Mouse (Mus musculus) frontal cortex, postnatal 36 days (tissue): Measurements from ENCODE around the gene Kcna7.
"Not testable (repeated sequence)": the region's sequence is repeated elsewhere in the genome, so short reads cannot be mapped to it uniquely, and the experiment has no call there.

ENCODE experiments used
- DNase-seq, 2 experiments: peaks; one replicate each; pipeline ENCODE4 v3.0.0; 2022; ENCODE audit warnings: low spot score in 2 of 2

Kcna7 gene

GRCm38 (mm10) chr7:45395129-45395541 lies 10.3 kb upstream of the Kcna7 start:
- DNase-seq, result no peak

DNA sequence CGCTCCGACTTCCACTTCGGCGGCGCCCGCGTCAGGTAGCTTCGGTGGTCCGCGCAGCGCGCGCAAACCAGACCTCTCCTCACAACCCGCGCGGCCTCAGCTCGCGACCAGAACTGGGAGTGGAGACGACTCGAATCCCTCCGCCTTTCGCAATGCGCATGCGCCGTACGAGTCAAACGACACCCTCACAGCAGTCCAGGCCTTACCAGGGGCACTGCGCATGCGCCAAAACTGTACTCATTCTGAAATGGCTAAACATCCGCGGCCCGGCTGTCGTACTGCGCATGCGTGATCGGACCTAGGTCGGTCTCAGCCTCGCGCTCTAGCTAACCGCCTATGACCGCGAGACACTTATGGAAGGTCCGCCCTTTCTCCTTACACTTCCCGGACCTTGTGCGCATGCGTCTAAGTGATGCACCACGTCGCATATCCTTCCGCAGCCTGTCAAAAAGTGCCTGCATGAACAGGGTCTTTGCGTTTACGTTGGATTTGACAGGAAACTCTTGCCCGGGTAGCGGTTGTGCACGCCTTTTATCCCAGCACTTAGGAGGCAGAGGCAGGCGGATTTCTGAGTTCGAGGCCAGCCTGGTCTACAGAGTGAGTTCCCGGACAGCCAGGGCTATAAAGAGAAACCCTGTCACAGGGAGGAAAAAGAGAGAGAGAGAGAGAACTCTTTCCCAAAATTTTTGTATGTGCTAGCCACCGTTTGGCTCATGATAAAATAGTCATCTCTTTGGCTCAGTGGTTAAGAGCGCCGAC lies 9.7 kb upstream of the Kcna7 start, which contains the start of gene Snrnp70:
TSS of gene Snrnp70 (minus strand) at position 165 of the 759 bp plus-strand sequence.
- DNase-seq, result peak; percentile 100

DNA sequence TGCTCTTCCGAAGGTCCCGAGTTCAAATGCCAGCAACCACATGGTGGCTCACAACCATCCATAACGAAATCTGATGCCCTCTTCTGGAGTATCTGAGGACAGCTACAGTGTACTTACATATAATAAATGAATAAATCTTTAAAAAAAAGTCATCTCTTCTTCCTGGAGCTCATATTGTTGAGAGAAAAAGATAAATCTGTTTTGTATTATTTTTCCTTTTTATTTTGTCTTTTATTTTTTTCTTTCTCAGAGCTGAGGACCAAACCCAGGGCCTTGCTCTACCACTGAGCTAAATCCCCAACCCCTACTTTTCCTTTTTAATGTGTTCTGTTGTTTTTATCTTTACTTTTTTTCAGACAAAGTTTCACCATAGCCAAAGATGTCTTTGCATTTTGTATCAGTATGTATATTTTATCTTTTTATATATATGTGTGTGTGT lies 9.1 kb upstream of the Kcna7 start:
- DNase-seq, result not testable (repeated sequence)

- DNase-seq, result no peak
These were observed 8.7 kb upstream of the Kcna7 start for GRCm38 (mm10) chr7:45396787-45397186.

DNA sequence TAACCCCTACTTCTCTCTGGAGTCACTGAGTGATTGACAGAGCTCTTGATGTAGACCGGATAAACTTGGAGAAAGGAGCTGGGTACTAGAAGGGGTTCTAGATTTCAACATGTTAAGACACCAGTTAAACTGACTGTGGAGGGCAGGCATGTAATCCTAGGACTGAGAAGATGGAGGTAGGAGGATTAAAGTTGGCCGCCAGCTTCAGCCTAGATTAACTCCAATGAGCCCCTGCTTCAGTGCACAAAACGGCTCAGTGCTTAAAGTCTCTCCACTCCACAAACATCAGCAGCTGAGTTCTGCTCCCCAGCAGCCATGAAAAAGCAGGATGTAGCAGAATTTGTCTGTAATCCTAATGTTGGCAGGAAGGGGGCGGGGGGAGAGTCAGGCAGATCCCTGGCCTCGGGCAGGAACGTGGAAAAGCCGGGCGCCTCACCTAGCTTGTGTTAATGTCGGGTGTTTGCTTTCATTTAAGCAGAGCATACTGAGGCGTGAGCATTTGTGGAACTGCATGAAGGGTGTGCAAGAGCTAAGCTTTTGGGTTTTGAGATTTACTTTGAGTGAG lies 3.9 kb upstream of the Kcna7 start:
- no peak for DNase-seq

- DNase-seq, result peak in 1 of 2 experiments; percentile 27
These were observed 1.8 kb upstream of the Kcna7 start for GRCm38 (mm10) chr7:45403532-45404261.

- DNase-seq, result no peak
These were observed 1.0 kb downstream of the Kcna7 start for GRCm38 (mm10) chr7:45406157-45407156.

- DNase-seq, result no peak
These were observed 2.4 kb downstream of the Kcna7 start for GRCm38 (mm10) chr7:45407836-45408235.

DNA sequence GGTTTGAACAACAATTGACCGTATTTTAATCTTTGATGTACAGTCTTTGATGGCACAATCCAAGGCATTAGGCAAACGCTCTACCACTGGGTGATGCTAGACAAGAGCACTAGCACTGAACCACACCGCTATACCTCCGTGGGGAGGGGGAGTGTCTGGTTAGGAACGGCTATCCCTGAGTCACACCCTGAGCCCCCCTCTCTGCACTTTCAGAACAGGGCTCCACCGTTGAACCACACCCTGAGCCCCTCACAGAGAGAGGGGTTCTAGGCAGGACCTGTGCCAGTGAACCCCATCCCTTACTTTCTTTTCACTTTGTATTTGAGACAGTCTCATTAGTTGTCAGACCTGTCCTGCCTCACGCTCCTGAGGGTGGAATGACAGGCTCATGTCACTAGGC lies 2.9 kb downstream of the Kcna7 start:
- no peak for DNase-seq

DNA sequence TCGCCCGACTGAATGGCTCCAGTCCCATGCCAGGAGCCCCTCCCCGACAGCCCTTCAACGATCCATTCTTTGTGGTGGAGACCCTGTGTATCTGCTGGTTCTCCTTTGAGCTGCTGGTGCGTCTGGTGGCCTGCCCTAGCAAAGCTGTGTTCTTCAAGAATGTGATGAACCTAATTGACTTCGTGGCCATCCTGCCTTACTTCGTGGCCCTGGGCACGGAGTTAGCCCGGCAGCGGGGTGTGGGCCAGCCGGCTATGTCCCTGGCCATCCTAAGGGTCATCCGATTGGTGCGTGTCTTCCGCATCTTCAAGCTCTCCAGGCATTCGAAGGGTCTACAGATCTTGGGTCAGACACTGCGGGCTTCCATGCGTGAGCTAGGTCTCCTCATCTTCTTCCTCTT lies 3.5 kb downstream of the Kcna7 start:
- DNase-seq, result no peak

- DNase-seq, result no peak
These were observed 4.2 kb downstream of the Kcna7 start for GRCm38 (mm10) chr7:45409497-45410163.

DNA sequence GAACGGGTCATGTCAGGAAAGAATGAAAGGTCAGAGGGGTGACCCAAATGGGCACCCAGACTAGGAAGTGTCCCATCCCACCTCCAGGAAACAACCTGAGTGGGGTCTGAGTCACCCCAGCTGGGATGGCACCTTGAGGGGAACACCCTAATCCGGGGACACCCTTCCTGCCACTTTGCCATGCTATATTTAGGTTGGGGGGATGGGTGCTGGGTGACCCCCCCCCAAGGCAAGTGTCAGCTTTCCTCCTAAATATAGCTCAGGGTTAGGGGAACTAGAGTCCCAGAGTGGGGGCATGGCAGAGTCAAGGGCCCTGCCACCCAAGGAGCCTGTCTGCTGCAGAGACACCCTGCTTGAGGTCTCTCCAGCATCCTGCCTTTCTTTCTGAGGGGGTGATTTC lies 7.0 kb downstream of the Kcna7 start:
- DNase-seq, result no peak

DNA sequence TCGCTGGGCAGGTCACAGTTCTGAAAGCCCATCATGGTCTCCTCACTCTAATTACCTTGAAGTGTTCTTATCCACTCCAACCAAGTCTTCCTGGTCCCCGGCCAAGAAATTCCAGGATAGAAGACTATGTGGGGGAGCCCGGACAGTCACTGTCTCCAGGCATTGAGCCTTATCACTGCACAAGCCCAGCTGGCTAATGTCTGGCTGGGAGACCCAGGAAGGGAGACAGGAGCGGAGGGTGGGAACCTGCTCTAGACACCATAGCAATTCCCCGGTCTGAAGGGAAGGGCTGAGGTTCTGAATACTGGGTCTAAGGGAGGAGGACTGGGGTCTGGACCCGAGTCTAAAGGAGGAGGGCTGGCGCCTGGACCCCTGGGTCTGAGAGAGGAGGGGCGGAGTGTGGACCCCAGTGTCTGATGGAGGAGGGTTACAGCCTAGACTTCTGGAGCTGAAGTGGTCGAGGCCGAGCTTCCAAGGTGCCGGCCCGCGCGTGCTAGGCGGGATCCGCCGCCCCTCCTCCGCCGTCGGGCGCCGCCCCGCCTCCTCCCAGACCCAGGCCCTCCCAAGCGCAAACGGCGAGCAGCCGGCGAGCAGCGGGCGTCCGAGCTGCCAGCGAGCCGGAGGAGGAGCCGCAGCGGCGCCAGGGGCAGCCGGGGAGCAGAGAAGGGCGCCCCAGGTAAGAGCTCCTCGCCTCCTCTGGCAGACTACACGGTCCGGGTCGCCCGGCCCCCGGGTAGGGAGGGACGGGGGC lies 7.8 kb downstream of the Kcna7 start, which contains the start of gene Ntf5:
TSS of gene Ntf5 (plus strand) at position 583 of the 751 bp plus-strand sequence.
- DNase-seq, result no peak

DNA sequence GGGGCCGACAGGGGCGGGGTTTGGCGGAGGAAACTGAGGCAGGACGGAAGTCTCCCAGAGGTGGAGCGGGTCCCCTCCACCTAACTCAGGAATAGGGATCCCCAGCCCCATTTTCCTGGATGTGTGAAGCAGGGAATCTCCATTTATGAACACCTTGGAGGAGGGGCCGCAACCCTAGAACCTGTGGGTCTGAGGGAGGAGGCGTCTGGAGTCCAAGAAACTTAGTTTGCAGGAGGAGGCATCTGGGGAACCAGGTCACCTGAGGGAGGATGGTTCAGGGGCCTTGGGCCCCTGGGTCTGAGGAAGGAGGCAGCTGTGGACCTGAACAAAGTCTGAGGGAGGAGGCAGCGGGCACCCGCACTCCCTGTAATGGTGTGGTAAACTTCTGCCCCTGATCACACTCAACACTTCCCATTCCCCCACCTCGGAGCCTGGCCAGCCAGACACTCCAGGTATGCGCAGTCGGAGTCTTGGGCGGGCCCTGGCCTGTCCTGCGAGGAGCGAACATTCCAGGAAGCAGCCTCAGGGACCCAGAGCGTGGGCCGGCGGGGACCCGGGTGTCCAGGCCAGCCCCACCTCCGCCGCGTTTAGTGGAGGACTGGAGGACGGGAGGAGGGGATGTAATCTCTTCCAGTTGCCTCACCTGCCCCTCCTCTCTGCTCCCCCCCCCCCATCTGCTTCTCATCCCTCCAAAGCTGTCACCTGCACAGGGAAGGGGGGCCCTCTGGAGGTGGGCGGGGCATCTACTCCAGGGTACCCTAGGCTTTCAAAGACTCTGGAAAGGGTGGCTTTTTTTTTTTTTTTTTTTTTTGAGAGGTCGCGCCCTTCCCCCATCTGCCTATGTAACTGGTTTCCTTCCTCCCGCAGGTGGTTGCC lies 8.6 kb downstream of the Kcna7 start:
- no peak for DNase-seq

- DNase-seq, result no peak
These were observed 9.3 kb downstream of the Kcna7 start for GRCm38 (mm10) chr7:45414740-45415224.

DNA sequence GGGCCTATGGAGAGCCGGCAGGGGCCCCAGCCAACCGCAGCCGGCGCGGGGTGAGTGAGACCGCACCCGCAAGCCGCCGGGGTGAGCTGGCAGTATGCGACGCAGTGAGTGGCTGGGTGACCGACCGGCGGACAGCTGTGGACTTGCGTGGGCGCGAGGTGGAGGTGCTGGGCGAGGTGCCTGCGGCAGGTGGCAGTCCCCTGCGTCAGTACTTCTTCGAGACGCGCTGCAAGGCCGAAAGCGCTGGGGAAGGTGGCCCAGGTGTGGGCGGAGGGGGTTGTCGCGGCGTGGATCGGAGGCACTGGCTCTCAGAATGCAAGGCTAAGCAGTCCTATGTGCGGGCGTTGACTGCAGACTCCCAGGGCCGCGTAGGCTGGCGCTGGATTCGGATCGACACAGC lies 10.2 kb downstream of the Kcna7 start:
- DNase-seq, result peak; percentile 35 to 38

- no peak for DNase-seq
These were observed 12.6 kb downstream of the Kcna7 start for GRCm38 (mm10) chr7:45417962-45418492.

DNA sequence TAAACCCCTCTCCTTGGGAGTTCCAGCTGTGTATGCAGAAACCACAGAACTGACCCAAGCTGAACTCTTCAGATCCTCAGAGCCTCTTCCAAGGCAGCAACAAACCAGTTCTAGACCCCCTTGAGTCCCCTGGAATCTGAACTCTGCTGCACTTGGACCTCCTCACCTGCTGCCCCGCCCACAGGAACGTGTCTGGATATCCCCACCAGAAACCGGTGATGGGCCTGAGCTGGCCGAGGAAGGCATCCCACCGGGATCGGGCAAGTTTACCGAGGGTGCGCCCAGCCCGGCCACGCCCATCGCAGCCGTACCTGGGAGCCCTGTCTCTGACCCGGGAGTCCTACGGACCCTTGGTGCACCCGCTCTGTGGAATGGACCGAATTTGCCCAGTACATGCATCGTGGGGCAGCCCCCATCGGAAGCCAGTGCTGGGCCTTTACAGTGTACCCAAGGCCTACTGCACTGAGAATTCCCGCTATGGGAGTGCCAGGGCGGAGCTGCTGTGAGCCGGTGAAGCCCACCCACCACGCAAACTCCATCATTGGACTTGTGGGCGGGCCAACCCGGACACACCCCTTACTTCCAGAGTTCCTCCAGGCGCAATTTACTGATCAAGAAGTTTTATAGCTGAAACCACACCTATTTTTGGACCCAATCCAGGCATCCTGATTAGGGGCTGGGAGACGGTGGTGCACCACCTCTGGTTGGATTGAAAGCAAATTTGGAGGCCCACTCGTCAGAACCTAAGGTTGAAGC lies 14.6 kb downstream of the Kcna7 start:
- no peak for DNase-seq
